Mouse (Mus musculus): ENCODE measurements around the gene Gimap1.

The Gimap1 gene

GRCm38 (mm10) chr6:48738961-48739779, at the start of gene Gimap1:
TSS of gene Gimap1 (plus strand) at chr6:48739054.
- DNase-seq (ENCODE audit: low read depth, low spot score), result peak; percentile 32

GRCm38 (mm10) chr6:48689320-48689719, 49.5 kb upstream of the Gimap1 start:
- no peak for DNase-seq (ENCODE audit: low read depth, low spot score)

GRCm38 (mm10) chr6:48692962-48693361, 45.9 kb upstream of the Gimap1 start:
- no peak for DNase-seq (ENCODE audit: low read depth, low spot score)

DNA sequence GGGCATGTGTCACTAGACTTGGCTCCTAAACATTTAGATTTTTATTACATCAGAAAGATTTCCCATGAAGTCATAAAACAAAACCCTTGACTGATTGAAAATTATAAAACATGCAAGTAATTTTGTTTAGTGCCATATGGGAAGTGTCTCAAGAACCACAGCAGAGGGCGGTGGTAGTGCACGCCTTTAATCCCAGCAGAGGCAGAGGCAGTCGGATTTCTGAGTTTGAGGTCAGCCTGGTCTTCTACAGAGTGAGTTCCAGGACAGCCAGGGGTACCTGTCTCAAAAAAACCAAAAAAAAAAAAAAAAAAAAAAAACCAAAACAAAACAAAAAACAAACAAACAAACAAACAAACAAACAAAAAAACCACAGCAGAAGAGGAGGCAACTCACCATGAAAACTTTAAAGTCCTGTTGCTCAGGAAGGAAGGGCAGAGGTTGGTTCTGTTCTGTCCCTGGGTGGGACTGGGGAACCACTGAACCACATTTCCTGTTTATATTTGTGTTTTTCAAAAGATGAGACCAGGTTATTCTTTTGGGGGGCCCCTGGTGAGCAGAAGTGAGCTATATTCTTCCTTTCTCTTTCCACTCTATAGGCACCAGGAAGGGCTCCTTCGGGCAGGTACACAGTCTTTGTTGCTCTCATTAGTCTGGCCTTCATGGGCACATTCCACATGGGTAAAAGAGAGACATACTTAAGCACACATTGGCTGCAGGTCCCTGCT, 41.9 kb upstream of the Gimap1 start:
- DNase-seq (ENCODE audit: low read depth, low spot score), result no peak

- no peak for DNase-seq (ENCODE audit: low read depth, low spot score)
Observed at GRCm38 (mm10) chr6:48697555-48697930, 41.3 kb upstream of the Gimap1 start.

- DNase-seq (ENCODE audit: low read depth, low spot score), result no peak
Observed at GRCm38 (mm10) chr6:48698066-48698856, 40.6 kb upstream of the Gimap1 start.

DNA sequence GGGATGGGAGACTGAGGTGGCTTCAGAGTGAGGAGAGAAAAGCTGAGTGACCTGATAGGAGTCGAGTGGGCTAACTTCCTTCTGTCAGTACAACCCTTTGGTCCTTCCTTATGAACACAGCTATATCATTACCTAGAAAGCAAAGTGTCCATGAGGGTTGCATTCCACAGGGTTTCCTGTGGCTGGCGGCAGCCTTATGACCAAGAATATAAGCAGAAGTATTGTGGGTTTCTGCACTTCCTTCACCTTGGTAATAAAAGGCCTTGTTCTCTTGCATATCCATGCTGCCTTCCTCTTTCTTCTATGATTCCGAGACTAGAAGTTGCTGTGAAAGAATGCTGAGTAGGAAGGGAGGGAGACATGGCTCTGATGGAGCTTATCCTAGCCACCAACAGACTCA, 40.0 kb upstream of the Gimap1 start:
- DNase-seq (ENCODE audit: low read depth, low spot score), result no peak

GRCm38 (mm10) chr6:48700251-48701075, 38.4 kb upstream of the Gimap1 start:
- DNase-seq (ENCODE audit: low read depth, low spot score), result peak; percentile 58

DNA sequence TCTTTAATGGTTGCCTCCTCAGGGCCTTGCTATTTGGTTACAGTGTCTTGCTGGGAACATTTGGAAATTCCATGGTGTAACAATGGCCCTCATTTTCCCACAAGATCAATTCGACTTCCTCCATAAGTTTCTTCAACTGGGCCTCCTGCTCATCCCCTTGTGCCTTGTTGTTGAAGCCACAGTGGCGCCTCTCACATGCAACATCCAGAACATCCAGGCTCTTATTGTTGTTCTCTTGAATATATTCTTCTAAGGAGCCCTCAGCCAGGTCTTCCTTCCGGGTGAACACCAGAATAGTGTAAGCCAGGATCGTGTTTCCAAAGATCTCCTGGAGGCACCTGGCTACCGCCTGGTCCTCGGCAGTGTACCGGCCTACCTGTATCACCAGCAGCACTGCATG, 36.7 kb upstream of the Gimap1 start:
- DNase-seq (ENCODE audit: low read depth, low spot score), result no peak

DNA sequence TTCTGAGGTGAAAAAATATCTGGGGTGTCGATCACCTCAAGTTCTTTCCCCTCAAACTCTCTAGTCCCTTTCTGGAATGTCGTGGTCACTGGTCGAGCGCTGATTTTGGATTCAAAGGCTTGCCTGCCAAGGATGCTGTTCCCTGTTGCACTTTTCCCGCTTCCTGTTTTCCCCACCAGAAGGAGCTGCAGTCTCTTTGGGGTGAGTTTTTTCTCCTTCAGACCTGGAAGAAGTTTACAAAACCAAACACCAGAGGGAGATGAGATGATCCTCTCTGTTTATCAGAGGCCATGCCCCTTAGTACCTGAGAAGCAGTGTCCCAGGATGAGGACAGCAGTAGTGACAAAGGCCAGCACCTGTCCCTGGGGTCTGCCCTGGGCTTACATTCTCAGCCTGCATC, 36.3 kb upstream of the Gimap1 start:
- no peak for DNase-seq (ENCODE audit: low read depth, low spot score)

GRCm38 (mm10) chr6:48704146-48704545, 34.7 kb upstream of the Gimap1 start:
- DNase-seq (ENCODE audit: low read depth, low spot score), result no peak

DNA sequence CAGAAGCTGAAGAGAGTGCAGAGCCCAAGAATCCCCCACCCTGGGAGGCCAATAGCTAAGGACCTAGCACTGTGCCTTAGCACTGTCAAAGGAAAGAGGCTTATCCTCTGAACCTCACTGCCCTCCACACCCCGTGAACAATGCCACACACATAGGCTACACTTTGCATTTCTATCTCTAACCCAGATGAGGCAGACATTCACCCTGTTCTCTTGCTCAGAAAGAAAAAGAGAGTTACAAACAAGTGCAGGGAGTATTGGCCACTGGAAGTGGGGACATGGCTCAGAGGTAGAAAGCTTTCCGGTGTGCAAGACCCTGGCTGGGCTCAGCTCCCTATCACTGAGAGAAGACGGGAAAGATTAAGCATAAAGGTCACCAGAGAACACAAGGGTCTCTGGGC, 32.7 kb upstream of the Gimap1 start:
- DNase-seq (ENCODE audit: low read depth, low spot score), result no peak

DNA sequence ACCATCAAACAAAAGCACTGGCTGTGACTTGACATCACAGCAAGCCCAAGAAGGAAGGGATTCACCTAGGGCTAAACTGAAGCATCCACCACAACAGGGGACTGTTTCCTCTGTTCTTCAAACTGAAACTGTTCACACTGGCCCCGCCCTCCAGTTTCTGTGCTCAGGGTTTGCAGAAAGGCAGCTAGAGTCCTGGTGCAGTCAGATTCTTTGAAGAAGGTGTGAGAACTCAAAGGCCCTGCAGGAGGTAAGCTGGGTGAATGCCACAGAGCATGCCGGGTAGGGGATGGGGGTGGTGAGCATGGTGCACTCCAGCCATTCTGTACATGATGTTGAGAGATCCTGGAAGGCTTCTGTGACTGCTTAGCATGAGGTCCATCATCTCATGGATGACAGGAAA, 20.4 kb upstream of the Gimap1 start, which contains the start of the genes Gm28053 and Gimap7:
Gene Gm28053, plus strand, starts transcription at position 153 of the 400 bp plus-strand sequence.
Gene Gimap7, plus strand, starts transcription at position 167 of the 400 bp plus-strand sequence.
- no peak for DNase-seq (ENCODE audit: low read depth, low spot score)

- no peak for DNase-seq (ENCODE audit: low read depth, low spot score)
Observed at GRCm38 (mm10) chr6:48720326-48720725, 18.5 kb upstream of the Gimap1 start.

DNA sequence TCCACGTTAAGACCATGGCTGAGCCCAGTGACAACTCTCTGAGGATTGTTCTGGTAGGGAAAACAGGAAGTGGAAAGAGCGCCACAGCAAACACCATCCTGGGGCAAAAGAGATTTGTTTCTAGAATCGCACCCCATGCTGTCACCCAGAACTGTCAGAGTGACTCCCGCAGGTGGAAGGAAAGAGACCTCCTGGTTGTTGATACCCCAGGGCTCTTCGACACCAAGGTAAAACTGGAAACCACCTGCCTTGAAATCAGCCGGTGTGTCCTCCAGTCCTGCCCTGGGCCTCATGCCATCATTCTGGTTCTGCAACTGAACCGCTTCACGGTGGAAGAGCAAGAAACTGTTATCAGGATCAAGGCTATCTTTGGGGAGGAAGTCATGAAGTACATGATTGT, 15.4 kb upstream of the Gimap1 start:
- no peak for DNase-seq (ENCODE audit: low read depth, low spot score)

GRCm38 (mm10) chr6:48725476-48725875, 13.4 kb upstream of the Gimap1 start:
- DNase-seq (ENCODE audit: low read depth, low spot score), result peak; percentile 45

DNA sequence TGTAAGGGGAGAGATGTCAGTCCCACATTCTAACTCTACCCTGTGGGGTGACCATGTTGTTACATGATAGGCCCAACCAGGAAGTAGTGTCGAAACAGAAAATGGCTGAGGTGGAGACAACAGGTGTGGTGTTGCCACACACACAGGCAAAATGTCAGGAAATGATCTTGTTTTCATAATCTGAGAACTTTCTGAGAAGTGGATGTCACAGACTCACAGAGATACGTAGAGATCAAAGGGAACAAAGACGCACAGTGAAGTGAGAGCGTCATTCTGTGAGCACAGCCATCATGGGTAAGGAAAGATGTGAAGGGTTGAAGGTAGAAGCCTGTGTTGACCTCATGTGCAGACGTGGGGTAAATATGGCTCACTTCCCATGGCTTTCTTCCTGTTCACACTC, 11.1 kb upstream of the Gimap1 start:
- no peak for DNase-seq (ENCODE audit: low read depth, low spot score)

DNA sequence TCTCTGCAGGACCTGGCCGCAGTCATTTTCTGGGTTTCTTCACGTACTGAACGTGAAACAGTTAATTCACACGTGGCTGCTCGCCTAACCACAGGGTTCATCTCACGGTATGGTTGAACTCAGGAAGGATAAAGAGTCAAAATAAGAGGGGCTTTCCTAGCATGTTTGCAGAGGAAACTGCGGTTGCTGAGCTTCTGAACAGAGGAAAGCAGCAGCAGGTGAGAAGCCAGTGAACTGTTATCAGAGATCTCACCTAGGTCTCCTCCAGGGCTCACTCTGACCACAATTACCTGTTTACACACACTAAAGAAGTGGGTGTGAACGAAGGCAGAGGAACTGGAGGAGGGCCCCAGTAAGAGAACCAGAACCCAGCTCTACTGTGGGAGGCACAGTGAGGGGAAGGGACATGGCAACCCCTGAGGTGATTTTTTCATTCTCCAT, 6.0 kb upstream of the Gimap1 start:
- DNase-seq (ENCODE audit: low read depth, low spot score), result peak; percentile 46

DNA sequence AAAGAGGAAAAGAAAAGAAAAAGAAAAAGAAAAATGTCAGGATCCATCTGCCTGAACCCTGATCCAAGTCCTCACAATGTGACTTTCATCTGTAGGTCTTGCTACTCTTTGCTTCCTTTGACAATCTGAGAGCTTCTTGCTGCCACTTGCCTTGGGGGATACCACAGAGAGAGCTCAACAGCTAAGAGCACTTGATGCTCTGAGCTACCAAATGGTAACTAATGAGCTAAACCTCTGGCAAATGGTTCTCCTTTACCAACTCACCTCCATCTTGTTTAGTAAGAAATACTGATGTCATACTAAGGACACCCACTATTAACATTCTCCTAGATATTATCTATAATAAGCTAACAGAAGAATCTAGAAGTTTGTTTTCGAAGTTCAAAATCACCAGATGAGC, 5.2 kb upstream of the Gimap1 start:
- DNase-seq (ENCODE audit: low read depth, low spot score), result no peak

DNA sequence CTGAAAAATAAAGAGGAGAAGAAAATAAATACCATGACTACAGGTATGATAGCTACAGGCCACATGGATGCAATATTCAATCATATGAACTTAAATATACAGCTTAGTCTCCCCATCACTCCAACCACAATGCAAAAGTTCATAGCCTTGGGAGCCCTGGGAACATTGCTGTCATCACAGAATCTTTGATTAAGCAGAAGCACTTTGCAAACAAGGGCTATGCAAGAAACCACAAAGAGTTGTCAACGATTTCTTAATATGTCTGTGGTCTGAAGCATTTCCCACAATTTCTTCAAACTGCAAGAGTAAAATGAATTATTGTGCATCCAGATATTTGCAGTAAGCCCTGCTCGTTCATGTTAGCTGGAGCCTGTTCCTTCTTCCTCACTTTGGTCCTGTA, 1.8 kb upstream of the Gimap1 start:
- DNase-seq (ENCODE audit: low read depth, low spot score), result no peak

DNA sequence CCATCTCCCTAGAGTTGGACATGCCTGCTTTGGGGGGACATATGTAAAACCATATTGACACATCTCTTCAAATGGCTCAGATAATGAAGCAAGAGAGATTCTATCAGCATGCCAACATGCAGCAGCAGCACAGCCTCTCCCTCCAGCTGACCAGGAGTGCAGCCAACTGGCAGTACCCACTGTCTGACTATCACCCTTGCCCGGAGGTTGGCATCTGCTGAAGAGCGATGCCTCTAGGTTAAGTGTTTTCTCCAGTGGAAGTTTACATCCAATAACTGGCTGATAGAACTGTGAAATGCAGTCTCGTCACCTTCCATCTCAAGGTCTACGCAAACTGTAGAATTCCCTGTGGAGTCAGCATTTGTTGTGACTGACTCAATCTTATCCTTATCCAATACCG, 1.2 kb upstream of the Gimap1 start:
- DNase-seq (ENCODE audit: low read depth, low spot score), result no peak

Measured in skeletal muscle tissue, adult 2 months (tissue).